Mouse (Mus musculus) heart, postnatal 0 days (tissue): ENCODE measurements around the gene Csnk2a2.

Source experiments
- CTCF ChIP-seq: IDR thresholded peaks from 2 replicates; pipeline ENCODE4 v1.5.1; 2016; ENCODE audit warnings: antibody characterized with exemption, control low read depth, low read depth
- EP300 ChIP-seq: IDR thresholded peaks from 2 replicates; pipeline ENCODE4 v1.6.1; 2016; ENCODE audit warnings: antibody characterized with exemption, low read depth

GRCm38 (mm10) chr8:95434233-95434632 is 55.6 kb downstream of the Csnk2a2 start:
- TF ChIP-seq CTCF (no peak), EP300 (no peak)
